Mouse (Mus musculus): ENCODE results near the gene Gp1bb.

DNA sequence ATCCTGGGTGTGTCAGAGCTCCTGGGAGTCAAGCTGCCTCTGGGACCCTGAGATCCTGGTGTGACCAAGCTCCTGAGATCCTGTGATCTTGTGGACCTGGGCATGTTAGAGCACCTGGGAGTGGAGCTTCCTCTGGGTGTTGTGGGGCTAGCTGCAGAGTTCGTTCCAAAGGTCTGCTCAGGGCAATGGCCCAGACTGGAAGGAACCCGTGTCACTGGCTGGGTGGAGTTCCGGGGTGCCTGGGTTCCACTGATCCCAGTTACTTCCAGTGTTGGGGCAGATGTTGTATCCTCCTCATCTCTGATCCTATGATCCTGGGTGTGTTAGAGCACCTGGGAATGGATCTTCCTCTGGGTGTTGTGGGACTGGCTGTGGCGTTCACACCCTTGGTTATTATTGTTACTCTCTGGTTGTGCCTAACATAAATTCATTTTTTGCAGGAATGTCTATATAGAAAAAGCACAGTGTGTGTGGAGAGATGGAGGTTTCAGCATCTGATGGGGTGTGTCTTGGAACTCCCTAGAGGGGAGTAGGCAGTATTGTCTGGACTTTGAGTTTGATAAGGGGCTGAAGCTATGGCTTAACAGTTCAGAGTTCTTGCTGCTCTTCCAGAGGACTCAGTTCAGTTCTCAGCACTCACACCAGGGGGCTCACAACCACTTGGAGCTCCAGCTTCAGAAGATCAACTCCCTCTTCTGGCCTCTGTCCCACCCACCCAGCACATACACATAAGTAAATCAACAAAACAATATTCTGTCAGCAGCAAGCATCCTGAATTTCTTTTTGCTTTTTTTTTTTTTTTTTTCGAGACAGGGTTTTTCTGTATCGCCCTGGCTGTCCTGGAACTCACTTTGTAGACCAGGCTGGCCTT is 31.3 kb upstream of the Gp1bb start:
- TF ChIP-seq EP300 (IDR thresholded peaks at IDR 0.05; ENCODE audit: low read depth), result no peak
- TF ChIP-seq CTCF (IDR thresholded peaks at IDR 0.05; ENCODE audit: low read depth), result no peak

All from heart, postnatal 0 days (tissue).